Mouse (Mus musculus) heart, postnatal 4 days (tissue): Measurements from ENCODE around the gene Ice2. TPM values are rescaled to one million over a fixed set of nuclear protein-coding genes. Genes with fewer than 3 reads are reported as not detected.
A peak's percentile ranks its signal among the peaks of the same experiment; 100 is the strongest.

Experiments used
- DNase-seq: peaks from one replicate; pipeline ENCODE4 v3.0.0; 2021
- microRNA-seq, 2 experiments: library from miRNA; unstranded; fragments of <30 nt; microRNA quantifications; one replicate each; pipeline ENCODE4 v1.2.0; 2021 to 2022
- total RNA-seq, 2 experiments: library from RNA; stranded (reverse); gene quantifications; 2 replicates each; pipeline ENCODE4 v1.2.3; 2021

Ice2 gene
- total RNA-seq, 2 experiments from 2014 or later, result 8.3 to 9.2 TPM

DNA sequence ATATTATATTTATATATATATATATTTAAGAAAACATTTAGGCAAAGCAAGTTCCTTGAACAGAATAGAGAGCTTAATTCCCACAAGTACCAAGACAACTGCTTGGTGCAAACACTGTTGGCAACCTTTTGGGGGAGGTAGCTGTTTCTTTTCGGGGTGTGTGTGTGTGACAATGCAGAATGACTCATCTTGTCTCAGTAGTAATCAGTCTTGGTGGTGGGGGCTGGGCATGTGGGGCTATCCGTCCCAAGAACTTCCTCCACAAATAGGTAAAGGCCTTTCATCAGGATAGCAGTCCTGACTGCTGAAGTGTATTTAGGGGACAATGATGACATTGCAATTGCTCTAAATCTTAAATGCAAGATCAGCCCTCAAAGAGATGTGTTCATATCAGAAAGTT is 65.3 kb downstream of the Ice2 start:
- DNase-seq, result no peak

DNA sequence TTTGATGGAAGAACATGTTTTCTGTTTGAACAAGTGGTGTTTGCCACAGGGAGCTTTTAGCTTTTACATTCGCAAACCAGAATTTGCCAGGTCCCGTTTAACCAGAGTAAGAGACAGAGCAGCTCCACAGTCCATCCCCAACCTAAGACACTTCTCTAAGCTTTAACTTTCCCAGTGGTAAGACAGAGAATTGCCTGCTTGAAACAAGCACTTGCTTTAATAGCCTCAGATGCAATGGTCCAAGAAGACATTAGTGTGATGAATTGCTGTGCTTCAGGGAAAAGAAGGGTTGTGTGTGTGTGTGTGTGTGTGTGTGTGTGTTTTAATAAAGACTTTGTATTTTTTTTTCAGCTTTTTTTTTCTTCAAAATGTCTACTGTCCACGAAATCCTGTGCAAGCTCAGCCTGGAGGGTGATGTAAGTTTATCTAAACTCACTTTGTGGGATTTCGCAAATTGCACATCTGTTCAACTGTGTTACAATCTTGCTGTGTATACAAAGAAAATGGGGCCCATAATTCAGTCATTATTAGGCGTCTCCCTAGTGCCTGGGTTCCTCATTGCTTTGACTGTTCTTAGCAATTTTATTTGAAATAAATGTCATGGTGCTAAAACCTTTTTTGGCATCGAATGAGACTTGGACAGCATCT is 66.5 kb downstream of the Ice2 start:
- DNase-seq, result no peak

DNA sequence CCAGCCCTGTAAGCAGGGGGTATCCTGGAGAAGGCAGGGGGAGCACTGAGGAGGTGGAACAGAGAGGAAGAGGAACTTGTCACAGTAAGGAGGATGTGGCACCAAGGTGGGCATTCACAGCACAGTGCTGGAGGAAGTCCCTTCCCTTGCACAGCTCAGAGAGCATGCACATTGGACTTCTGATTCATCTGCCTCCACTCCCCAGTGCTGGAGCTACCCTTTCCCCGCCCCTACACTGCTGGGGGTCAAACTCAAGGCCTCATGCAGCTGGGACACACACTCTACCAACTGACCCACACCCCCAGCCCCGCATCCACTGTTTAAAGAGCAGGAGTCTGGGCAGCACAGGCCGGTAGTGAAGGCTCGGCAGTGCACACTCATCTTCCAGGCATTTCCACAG is 68.4 kb downstream of the Ice2 start:
- DNase-seq, result no peak

DNA sequence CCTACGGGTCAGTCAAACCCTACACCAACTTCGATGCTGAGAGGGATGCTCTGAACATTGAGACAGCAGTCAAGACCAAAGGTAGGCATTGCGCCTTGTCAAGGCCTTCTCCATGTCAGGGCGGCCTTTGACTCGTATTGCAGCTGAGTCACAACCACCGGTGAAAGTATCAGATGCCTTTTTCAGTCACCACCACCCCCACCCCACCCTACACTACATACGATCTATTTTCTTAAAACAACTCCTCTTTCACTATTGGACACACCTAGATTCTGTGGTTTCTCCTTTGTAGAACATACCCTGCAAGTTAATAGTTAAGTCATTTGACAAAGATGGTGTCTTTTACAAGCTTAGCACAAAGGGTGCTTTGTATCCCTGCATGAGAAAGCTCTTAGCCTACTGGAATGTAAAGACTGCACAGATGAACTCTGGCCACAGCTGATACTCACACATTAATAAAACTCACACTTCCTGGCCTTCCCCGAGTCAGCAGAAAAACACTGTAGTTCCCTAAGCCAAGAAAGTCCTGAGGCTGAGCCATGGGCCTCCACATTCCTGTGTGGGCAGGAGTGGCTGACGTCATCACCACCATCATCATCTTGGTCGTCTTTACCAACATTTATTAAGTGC is 69.7 kb downstream of the Ice2 start:
- no peak for DNase-seq

DNA sequence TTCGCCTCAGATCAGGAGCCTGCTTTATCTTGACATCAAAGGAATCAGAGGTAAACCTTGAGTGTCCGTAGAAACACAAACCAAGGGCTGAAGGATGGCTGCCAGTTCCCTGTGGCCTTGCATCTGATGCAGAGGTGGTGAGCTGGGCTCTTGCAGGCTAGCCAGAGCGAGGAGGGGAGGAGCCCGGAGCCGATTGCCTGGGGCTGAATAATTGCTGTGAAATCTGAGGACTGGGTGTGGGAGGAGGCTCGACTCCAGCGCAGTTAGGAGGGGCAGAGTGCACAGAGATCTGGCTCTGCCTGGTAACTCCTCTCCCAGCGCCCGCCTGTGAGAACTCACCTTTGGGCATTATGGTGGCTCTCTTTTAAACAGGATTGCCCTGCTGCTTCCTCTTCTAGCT is 71.3 kb downstream of the Ice2 start:
- peak; percentile 45 for DNase-seq

DNA sequence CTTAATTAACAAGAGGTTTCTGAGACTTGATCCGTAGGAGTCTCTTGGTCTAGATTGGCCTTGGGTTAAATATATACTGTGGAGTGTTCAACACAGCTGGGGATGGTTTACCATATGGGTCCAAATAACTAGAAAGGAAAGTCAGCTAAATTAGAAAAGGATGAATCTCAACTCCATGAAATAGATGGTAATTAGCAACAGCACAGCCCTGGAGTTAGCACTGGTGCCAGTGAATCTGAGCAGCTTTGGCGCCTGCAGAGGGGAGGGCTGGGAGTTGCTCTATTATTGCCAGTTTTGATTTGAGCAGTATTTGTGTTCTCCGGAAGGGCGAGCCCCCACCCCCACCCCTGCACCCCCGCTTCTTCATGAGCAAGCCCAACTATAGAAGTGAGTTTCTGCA is 72.7 kb downstream of the Ice2 start:
- DNase-seq, result no peak

DNA sequence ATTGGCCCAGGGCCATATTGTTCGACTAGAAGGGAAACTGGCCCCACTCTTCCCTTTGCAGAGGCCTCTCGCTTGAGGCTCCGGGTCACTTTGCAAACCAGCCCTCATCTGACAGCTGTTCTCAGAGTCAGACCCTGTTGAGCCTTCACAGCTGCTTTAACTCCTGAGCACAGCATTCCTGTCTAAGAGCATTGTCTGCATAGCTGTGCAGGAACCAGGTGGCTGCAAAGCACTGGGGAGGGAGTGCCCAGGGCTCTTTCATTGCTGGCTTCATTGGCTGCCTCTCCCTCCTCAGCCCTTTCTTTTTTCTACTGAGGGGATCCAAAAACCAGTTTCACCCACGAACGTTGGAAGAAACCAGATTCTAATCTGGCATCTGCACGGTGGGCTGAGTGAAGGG is 73.2 kb downstream of the Ice2 start:
- peak; percentile 41 for DNase-seq

DNA sequence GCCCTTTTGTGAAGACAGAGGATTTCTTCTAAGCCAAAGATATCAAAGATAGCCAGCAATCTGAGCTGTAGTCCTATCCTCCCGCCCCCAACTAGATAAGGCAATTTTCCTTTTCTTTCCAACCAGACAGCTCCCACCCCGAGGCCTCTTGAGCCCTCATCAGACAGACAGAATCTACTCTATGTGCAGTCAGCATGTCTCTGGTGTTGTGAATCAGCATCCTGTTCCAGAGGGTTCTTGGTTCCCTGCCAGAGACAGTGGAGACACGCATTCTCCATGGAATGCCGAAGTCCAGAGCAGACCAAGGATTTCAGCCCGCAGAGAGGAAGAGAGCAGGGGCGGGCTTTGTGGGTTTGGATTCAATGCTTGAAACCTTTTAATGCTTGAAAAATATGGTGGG is 75.0 kb downstream of the Ice2 start:
- DNase-seq, result peak; percentile 84

DNA sequence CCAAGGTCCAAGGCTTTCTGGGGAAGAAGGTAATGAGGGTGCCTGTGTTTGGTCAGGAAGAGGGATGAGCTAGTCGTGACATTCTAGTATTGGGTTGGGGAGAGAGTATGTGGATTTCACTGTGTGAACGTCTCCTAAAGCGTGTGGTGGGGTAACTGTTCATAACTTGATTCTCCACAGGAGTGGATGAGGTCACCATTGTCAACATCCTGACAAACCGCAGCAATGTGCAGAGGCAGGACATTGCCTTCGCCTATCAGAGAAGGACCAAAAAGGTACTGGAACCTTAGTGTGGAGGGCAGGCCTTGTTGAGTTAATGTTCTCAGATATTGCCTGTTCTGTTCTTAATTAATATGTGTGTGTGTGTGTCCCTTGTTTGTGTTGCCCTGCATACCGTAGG is 78.2 kb downstream of the Ice2 start:
- no peak for DNase-seq

DNA sequence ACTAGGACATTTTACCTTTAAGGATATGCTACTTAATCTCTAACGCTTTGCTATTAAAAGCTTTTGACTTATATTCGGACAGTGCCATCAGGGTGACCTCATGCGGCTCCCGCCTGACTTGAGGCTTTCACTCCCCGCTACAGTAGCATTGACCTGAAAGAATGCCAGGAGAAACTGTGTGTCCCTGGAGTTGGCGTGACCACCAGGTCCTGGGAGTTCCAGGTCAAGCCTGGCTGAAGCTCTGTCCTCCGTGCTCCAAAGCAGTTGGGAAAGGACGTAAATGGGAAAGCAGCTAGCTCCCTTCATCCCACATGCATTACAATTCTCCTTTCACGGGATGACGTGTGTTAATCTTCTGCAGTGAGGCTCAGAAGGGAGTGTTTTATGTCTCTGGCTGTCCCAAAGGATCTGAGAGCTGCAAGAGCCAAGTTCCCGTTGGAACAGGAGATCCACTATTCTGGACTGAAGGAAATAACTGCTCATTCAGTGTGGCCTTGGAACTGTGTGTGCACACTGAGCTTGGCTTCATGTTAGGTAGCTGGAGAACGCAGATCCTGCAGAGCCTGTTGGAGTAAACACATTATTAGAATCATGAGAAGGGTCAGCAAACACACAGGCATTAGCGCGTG is 79.6 kb downstream of the Ice2 start:
- DNase-seq, result peak; percentile 43

DNA sequence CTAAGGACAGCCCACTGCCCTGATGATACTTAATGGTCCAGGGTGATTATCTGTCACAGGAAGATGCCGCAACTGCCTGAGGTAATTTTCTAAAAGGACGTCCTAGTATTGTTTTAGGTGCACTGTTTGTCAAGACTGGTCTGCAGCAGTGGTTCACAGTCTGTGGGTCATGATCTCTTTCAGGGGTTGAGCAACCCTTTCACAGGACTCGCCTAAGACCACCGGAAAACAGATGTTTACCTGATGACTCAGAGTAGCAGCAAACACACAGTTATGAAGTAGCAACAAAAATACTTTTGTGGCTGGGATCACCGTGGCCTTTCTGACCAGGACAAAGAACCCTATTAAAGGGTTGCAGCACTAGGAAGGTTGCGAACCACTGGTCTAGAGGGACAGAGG is 80.1 kb downstream of the Ice2 start:
- no peak for DNase-seq

DNA sequence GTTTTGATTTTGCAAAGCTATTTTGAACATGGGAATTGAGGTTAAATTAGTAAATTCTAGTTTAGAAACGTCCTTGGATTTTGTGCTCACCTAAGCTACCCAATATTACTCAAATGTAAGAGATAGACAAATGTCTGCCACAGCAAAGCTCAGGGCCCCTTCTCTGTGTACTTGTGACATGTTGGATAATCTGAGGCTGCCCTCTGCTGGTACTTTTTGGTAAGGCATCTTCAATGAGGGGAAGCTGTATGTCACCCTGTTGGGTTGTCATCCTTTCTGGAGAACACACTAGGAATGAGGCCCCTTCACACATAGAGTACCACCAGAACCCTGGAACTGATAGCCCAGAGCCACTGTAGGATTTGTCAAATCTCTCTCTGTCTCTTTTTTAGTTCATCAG is 82.6 kb downstream of the Ice2 start:
- DNase-seq, result peak; percentile 91

Small RNAs within 50 kb of the gene (microRNA-seq; reads per million reads assigned to microRNA genes)
- 2.1 to 3.1 reads per million in 2 experiments for gene Mir3109

Other genes with a start within 250 kb of the Ice2 start
- 100 to 1,000 TPM; 251 to 268 TPM for gene Anxa2, start 55.7 kb downstream of the Ice2 start, total RNA-seq